Mouse (Mus musculus) embryonic facial prominence, embryonic 13.5 days (tissue): ENCODE results near the gene Wfs1. TPM values are rescaled to one million over a fixed set of nuclear protein-coding genes. Genes with fewer than 3 reads are reported as not detected.
"Not testable (repeated sequence)": the region's sequence is repeated elsewhere in the genome, so short reads cannot be mapped to it uniquely, and the experiment has no call there.

Source experiments
- ATAC-seq: fragments of 200-750 bp; cut with Nextera tagmentation; 2 replicates; pipeline ENCODE4 v1.8.0; 2017; ENCODE audit warnings: low read depth; ENCODE audit not compliant: insufficient number of reproducible peaks, insufficient read depth, low FRiP score, low TSS enrichment
- H3K27ac ChIP-seq: fragments of 300-500 bp; sonication (generic); 2 replicates; pipeline ENCODE4 v1.5.1; 2015; ENCODE audit warnings: moderate library complexity, mild to moderate bottlenecking, inconsistent platforms
- H3K27me3 ChIP-seq: fragments of 300-500 bp; sonication (generic); 2 replicates; pipeline ENCODE4 v1.6.1; 2015; ENCODE audit warnings: mild to moderate bottlenecking, inconsistent platforms
- H3K36me3 ChIP-seq: fragments of 300-500 bp; sonication (generic); 2 replicates; pipeline ENCODE4 v1.6.1; 2015; ENCODE audit warnings: mild to moderate bottlenecking, inconsistent platforms
- H3K4me1 ChIP-seq: fragments of 300-500 bp; sonication (generic); 2 replicates; pipeline ENCODE4 v1.6.1; 2015; ENCODE audit warnings: inconsistent platforms
- H3K4me2 ChIP-seq: fragments of 300-500 bp; sonication (generic); 2 replicates; pipeline ENCODE4 v1.6.1; 2015; ENCODE audit warnings: moderate library complexity, mild to moderate bottlenecking, inconsistent platforms
- H3K4me3 ChIP-seq: fragments of 300-500 bp; sonication (generic); 2 replicates; pipeline ENCODE4 v1.5.1; 2015; ENCODE audit warnings: mild to moderate bottlenecking, inconsistent platforms
- H3K9ac ChIP-seq: fragments of 300-500 bp; sonication (generic); 2 replicates; pipeline ENCODE4 v1.6.1; 2015; ENCODE audit warnings: mild to moderate bottlenecking, inconsistent platforms
- H3K9me3 ChIP-seq: fragments of 300-500 bp; sonication (generic); 2 replicates; pipeline ENCODE4 v1.6.1; 2016; ENCODE audit warnings: inconsistent platforms
- WGBS: fragments of 180-500 bp; shearing (Covaris S2); methylation state at CpG from one replicate; pipeline ENCODE4 v1.1.7; 2015; ENCODE audit warnings: mixed read lengths; 5-methylcytosine and 5-hydroxymethylcytosine counted together
- polyA plus RNA-seq: library from polyadenylated mRNA; unstranded; fragments of >200 nt; fragmentation: Nextera tagmentation; extraction: Ambion mirVana; gene quantifications from 2 replicates; pipeline ENCODE4 v1.2.1, GENCODE M21; 2015

Wfs1 gene
- polyA plus RNA-seq, 1 experiment from 2014 or later, result 7.9 TPM

DNA sequence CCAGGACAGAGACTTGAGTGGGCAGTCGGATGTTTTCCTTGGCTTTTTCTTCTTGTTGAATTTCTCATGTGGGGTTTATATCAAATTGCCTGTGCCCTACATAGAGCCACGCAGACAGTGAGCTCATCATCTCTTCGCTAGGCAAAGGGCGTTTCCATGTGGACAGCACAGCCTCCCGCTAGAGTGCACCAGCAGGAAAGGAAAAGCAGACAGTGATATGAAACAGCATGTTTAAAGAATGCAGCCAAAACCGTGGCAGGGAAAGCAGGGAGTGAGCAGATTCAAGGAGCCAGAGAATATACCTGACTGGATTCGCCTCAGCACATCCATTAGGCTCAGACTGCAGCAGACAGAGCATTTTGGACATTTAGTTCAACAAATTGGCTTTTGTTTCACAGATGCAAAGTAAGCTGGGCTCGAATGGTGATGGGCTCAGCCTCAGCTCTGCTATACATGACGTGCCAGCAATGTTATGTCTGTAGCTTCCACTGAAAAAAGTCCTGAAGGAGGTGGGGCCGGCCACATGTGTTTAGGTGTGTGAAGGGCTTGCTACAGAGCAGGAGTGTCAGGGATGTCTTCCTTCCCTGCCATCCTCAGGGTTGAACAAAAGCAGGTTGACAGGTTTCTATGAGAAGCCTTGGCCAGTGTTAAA lies 21.8 kb upstream of the Wfs1 start:
- WGBS, result 80% methylated on average over 10 of the region's 10 CpGs
- Histone ChIP-seq H3K27ac (no peak overlapping the region), H3K4me3 (no peak overlapping the region), H3K9me3 (peaks cover 5% of the 10 kb centered on the region; the same call in 1 of the 2 replicates), H3K4me1 (no peaks in the 10 kb centered on the region), H3K27me3 (peaks cover 7% of the 10 kb centered on the region), H3K36me3 (no peaks in the 10 kb centered on the region), H3K4me2 (no peak overlapping the region), H3K9ac (no peak overlapping the region)
- ATAC-seq, result no peak

DNA sequence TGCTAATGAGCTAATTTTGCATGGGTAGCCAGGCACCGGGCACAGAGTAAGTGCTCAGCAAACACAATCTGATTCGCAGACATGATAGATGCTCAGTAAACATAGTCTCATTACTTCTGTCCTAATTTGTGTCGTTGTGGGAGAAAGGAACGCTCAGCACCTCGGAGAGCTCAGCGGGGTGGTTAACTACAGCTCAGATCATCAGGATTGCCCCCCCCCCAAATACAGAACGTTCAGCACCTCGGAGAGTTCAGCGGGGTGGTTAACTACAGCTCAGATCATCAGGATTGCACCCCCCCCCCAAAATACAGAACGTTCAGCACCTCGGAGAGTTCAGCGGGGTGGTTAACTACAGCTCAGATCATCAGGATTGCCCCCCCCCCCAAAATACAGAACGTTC lies 20.8 kb upstream of the Wfs1 start:
- not testable (repeated sequence) for H3K27ac ChIP-seq, H3K9ac ChIP-seq, ATAC-seq, H3K9me3 ChIP-seq, H3K4me2 ChIP-seq, H3K4me3 ChIP-seq, H3K36me3 ChIP-seq, H3K27me3 ChIP-seq, H3K4me1 ChIP-seq
- WGBS, result 25% methylated on average over 13 of the region's 13 CpGs

DNA sequence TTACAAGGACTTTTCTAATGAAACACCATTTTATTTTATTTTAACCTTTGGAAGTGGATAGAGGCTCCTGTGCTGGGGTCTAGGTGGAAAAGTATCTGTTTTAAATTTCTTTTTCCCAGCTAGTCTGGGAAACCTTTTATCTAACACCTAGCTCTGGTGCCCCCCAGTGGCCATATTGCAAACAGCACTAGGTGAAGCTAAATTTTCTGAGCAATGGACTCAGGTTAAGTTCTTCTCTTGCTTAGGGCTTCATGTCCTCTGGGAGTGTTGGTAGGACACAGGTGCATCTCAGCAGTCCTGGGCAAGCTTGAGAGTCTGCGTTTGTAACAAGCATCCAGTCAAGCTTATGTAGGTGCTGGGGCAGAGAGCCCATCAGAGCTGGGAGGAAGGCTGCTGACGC lies 13.0 kb upstream of the Wfs1 start:
- WGBS, result 40% methylated on average over 2 of the region's 2 CpGs
- no peaks in the 10 kb centered on the region for H3K36me3 ChIP-seq
- H3K9ac ChIP-seq, result no peak overlapping the region
- H3K27me3 ChIP-seq, result 0 out of 2 replicates have a peak, but pooled peaks cover 4% of the 10 kb centered on the region
- H3K27ac ChIP-seq, result no peak overlapping the region
- no peak overlapping the region for H3K4me2 ChIP-seq
- no peaks in the 10 kb centered on the region for H3K4me1 ChIP-seq
- no peak overlapping the region for H3K4me3 ChIP-seq
- no peak for ATAC-seq
- H3K9me3 ChIP-seq, result no peaks in the 10 kb centered on the region

DNA sequence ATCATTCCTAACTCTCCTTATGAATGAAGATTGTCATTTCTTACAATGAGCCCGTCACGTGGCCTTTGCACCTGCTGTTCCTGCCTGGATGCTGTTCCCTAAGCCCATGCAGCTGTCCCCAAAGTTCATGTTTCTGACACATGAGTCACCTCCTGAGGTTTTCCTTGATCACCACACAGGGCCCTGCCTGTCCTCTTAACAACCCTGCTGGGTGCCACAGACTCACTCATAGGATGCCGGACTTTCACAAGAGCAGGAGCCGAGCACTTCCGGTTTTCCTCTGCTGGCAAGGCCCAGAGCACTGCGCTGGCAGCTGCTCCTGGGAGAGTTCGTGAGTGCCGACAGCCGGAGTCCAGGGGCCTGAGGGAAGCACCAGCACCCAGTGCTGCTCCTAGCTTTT lies 12.0 kb upstream of the Wfs1 start:
- no peak overlapping the region for H3K4me3 ChIP-seq
- no peak overlapping the region for H3K9ac ChIP-seq
- no peak overlapping the region for H3K27ac ChIP-seq
- no peak overlapping the region for H3K4me2 ChIP-seq
- H3K9me3 ChIP-seq, result no peaks in the 10 kb centered on the region
- ATAC-seq, result no peak
- H3K27me3 ChIP-seq, result peaks cover 4% of the 10 kb centered on the region; the same call in 1 of the 2 replicates
- 81% methylated on average over 9 of the region's 9 CpGs for WGBS
- no peaks in the 10 kb centered on the region for H3K36me3 ChIP-seq
- no peaks in the 10 kb centered on the region for H3K4me1 ChIP-seq

DNA sequence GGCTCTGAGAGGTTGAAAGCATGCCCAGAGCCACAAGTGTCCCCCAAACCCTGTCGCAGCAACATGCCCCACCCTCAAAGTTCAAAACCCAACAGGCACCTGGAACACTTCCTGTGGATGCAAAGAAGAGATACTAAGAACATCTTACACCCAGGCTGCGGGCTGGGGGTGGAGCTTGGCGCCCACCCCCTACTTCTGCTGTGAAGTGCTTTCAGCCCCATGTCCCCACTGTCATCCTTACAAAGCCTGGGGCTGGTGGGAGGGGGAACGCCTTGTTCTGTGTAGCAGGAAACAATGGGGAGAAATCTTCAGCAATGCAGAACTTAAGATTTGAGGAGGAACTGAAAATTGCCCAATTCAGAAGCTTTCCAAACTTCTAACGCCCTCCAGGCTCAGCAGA lies 9.0 kb upstream of the Wfs1 start:
- H3K4me1 ChIP-seq, result no peaks in the 10 kb centered on the region
- 44% methylated on average over 5 of the region's 5 CpGs for WGBS

DNA sequence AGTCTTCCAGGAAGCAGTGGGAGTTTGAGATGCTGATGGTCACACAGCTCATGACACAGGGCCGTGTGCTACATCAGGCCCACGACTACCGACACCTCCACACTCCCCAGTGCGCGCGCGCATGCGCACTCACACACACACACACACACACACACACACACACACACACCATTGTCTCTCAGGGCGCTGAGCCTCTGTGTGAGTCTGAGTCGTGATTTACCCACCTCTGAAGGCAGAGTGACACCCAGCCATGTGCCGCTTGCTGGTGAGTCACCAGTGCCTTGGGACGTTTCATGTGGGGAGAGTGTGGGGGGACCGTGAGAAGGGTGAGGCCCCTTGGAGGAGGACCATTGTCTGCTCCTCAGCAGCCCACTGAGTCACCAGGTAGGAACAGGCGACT lies 7.4 kb upstream of the Wfs1 start:
- Histone ChIP-seq H3K9me3 (no peaks in the 10 kb centered on the region), H3K27ac (no peak overlapping the region), H3K4me1 (no peaks in the 10 kb centered on the region), H3K4me3 (no peak overlapping the region), H3K36me3 (no peaks in the 10 kb centered on the region), H3K27me3 (peaks cover 4% of the 10 kb centered on the region; the same call in 1 of the 2 replicates), H3K4me2 (no peak overlapping the region), H3K9ac (no peak overlapping the region)
- ATAC-seq, result no peak
- 86% methylated on average over 14 of the region's 14 CpGs for WGBS

More for the DNA sequence above, 9.0 kb upstream of the Wfs1 start:
- Histone ChIP-seq H3K4me2 (no peak overlapping the region), H3K27me3 (peaks cover 4% of the 10 kb centered on the region; the same call in 1 of the 2 replicates), H3K4me3 (no peak overlapping the region), H3K27ac (no peak overlapping the region), H3K36me3 (no peaks in the 10 kb centered on the region), H3K9ac (no peak overlapping the region), H3K9me3 (no peaks in the 10 kb centered on the region)
- no peak for ATAC-seq

DNA sequence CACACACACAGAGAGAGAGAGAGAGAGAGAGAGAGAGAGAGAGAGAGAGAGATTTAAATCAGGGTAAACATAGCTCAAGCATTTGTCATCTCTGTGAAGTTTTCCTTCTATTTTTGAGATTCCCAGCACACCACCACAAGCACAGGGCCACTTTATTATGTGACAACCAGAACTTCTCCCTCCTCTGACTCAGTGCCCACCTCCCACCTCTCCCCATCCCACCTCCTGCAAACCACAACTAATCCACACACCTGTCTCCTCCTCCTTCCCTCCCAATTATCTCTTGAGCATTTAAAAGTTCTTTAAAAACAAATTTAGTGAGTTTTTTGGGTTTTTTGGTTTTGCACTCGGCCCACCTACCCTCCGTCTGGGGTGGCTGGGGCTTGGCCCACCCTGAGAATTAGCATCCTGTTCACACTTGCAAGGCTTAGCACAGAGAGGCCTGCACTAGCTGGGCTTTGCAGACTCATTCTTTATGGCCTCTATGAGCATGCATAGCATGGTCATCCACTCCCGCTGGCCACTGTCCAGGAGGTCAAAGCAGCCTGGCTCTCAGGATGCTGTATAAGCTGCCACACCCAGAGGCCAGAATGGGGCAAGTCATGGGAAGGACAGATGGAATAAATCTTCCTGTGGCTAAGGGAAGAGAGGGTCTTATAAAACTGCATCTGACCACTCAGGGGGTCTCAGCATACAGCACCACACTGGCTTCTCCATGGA lies 1.8 kb upstream of the Wfs1 start:
- Histone ChIP-seq H3K36me3 (no peaks in the 10 kb centered on the region), H3K4me3 (no peak overlapping the region), H3K27ac (no peak overlapping the region), H3K4me1 (peaks cover 12% of the 10 kb centered on the region), H3K27me3 (peaks cover 5% of the 10 kb centered on the region; the same call in 1 of the 2 replicates), H3K4me2 (no peak overlapping the region), H3K9ac (no peak overlapping the region), H3K9me3 (no peaks in the 10 kb centered on the region)
- 73% methylated on average over 3 of the region's 3 CpGs for WGBS
- ATAC-seq, result no peak

DNA sequence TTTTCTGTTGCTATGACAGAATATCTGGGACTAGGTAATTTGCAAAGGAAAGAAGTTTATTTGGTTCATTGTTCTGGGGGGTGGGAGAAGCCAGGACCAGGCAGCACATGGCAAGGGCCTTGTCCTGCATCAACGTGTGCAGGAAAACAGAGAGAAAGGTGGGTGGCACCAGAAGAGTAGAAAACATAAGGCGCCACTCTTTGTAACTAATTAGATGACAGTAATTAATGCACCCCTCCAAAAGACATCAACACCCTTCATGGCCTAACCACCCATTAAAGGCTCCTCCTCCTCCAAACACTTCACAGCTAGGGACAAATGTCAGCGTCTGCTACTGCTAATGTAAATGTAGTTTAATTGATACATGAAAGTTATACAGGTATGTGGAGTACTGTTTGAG lies 1.2 kb upstream of the Wfs1 start:
- H3K9ac ChIP-seq, result no peak overlapping the region
- H3K36me3 ChIP-seq, result no peaks in the 10 kb centered on the region
- H3K27ac ChIP-seq, result no peak overlapping the region
- no peak for ATAC-seq
- WGBS, result 61% methylated on average over 3 of the region's 3 CpGs
- H3K27me3 ChIP-seq, result peaks cover 5% of the 10 kb centered on the region; the same call in 1 of the 2 replicates
- no peak overlapping the region for H3K4me3 ChIP-seq
- H3K9me3 ChIP-seq, result no peaks in the 10 kb centered on the region
- H3K4me2 ChIP-seq, result no peak overlapping the region
- peaks cover 12% of the 10 kb centered on the region for H3K4me1 ChIP-seq

DNA sequence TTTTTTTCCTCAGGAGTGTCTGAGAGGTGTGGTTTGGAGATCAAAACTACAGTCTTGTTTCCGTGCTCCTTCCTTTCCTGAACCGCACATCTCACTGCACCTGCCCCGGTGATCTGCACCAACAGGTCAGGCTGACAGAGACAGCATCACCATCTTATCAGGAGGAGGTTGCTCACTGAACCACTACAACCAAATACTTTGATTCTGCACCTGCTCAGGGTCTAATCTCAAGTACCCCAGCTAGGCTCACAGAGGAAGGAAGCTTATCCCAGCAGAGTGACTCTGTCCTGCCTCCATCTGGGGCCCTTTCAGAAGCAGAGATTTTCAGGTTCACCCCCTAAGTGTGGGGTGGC lies 596 bp upstream of the Wfs1 start:
- no peaks in the 10 kb centered on the region for H3K9me3 ChIP-seq
- peaks cover 5% of the 10 kb centered on the region; the same call in 1 of the 2 replicates for H3K27me3 ChIP-seq
- H3K4me1 ChIP-seq, result peaks cover 12% of the 10 kb centered on the region
- peak overlapping the region; percentile 72; the same call in 1 of the 2 replicates for H3K4me3 ChIP-seq
- no peaks in the 10 kb centered on the region for H3K36me3 ChIP-seq
- WGBS, result 8% methylated on average over 3 of the region's 3 CpGs
- no peak for ATAC-seq
- H3K27ac ChIP-seq, result no peak overlapping the region
- H3K9ac ChIP-seq, result no peak overlapping the region
- peak overlapping the region; percentile 98 for H3K4me2 ChIP-seq

DNA sequence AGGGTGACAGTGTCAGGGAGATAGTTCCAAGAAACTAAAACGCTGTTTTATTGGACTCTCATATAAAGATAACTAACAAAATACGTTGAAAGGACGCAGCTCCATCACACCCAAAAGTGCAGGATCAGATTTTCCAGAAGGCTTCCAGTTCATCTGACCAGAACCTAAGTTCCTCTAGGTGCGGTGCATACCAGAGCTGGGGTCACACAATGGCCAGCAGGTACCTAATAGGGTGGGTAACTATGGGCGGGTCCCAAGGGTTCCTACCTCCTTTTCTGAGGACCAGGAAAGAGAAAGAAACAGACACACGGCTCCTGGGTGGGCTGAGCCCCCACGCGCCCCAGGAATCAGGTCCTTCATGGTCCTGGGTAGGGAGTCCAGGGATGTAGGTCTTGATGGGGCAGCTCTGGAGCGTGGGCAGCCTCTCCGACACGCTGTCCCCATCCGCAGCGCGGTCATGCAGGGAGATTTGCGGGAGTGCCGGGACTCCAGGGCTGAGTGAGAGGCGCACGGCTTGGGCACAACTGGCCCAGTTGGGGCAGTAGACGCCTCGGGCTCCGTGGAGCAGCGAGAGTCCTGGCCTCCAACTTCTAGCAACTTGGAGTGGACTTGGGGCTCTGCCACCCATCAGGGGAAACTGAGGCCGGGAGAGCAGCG lies 753 bp downstream of the Wfs1 start:
- peak; percentile 15 for ATAC-seq
- H3K36me3 ChIP-seq, result no peaks in the 10 kb centered on the region
- no peaks in the 10 kb centered on the region for H3K9me3 ChIP-seq
- H3K9ac ChIP-seq, result peak overlapping the region; percentile 85
- WGBS, result 10% methylated on average over 24 of the region's 24 CpGs
- H3K4me1 ChIP-seq, result peaks cover 12% of the 10 kb centered on the region
- H3K27ac ChIP-seq, result peak overlapping the region; percentile 44; the same call in 1 of the 2 replicates
- H3K27me3 ChIP-seq, result peaks cover 5% of the 10 kb centered on the region; the same call in 1 of the 2 replicates
- H3K4me2 ChIP-seq, result peak overlapping the region; percentile 98
- peak overlapping the region; percentile 72 for H3K4me3 ChIP-seq

DNA sequence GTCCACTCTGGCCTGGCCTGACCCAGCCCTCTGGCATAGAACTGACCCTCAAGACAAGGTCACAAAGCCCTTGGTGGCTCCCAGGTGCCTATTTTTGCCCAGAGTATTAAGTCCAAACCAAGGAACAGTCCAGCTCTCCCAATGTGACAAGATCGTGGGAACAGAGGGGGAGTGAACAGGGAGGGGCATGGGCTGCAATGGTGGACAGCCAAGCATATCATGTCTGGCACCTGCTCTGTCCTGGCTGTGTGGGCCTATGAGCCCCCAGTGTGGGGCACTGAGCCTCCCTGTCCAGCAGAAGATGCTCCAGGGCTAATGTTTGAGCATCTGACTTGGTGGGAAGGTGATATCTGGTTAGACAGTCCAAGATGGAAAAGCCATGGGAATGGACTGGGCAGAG lies 2.4 kb downstream of the Wfs1 start:
- ATAC-seq, result no peak
- Histone ChIP-seq H3K27me3 (peaks cover 5% of the 10 kb centered on the region; the same call in 1 of the 2 replicates), H3K4me1 (peaks cover 12% of the 10 kb centered on the region), H3K9me3 (no peaks in the 10 kb centered on the region), H3K9ac (no peak overlapping the region), H3K27ac (no peak overlapping the region), H3K36me3 (0 out of 2 replicates have a peak, but pooled peaks cover under 1% of the 10 kb centered on the region), H3K4me2 (no peak overlapping the region), H3K4me3 (no peak overlapping the region)
- 81% methylated on average over 1 of the region's 1 CpGs for WGBS
